Mouse (Mus musculus): ENCODE data around the gene Cep112.

- TF ChIP-seq CTCF (conservative IDR thresholded peaks at IDR 0.05; ENCODE audit: low read length) (no peak), POU5F1 (IDR thresholded peaks at IDR 0.05; ENCODE audit: borderline replicate concordance, low read length) (no peak)
These were observed 432.3 kb downstream of the Cep112 start for GRCm38 (mm10) chr11:108857254-108857653.

All from E14TG2a.4 (cell line).